Mouse (Mus musculus): ENCODE data around the gene Tubgcp6. TPM values are rescaled to one million over a fixed set of nuclear protein-coding genes. Genes with fewer than 3 reads are reported as not detected.

Gene Tubgcp6
- polyA plus RNA-seq (2014; fragmentation: Illumina TruSeq; extraction: RNeasy Lipid Tissue Mini Kit (QIAGEN cat#74804); ENCODE audit: low read depth, low replicate concordance) = 0.81 TPM

DNA sequence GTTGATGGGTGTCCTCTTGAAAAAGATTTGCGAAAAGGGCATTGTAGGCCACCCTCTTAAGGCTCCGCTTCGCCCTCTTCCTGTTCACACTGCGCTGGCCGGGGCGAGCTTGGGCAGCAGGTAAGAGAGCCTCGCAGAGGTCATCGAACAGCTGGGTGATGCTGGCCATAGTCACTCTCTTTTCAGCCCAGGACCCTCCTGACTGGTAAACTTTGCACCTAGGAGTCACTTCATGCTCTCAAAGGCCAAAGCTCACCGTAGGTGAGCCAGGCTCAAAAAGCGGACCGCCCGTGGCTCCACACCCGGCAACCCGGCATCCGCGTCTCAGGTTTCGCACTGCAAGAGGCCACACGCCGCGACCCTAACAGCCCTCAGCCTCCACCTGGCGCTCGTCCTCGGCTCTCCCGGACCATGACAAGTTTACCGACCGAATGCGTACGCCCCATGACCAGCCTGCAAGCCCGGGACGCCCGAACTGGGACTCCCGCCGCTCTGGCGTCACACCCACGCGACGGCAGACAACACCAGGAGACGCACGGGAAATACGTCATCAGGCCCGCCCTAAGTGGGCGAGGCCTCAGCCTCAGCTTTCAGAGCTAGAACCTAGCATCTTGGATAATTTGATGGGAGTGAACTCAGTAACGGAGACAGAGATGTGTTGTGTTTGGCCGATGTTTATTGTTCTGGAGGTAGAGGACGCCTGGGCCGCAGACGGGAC is at the start of gene Tubgcp6:
Gene Tubgcp6 (minus strand): TSS at position 464 of the 718 bp plus-strand sequence.

DNA sequence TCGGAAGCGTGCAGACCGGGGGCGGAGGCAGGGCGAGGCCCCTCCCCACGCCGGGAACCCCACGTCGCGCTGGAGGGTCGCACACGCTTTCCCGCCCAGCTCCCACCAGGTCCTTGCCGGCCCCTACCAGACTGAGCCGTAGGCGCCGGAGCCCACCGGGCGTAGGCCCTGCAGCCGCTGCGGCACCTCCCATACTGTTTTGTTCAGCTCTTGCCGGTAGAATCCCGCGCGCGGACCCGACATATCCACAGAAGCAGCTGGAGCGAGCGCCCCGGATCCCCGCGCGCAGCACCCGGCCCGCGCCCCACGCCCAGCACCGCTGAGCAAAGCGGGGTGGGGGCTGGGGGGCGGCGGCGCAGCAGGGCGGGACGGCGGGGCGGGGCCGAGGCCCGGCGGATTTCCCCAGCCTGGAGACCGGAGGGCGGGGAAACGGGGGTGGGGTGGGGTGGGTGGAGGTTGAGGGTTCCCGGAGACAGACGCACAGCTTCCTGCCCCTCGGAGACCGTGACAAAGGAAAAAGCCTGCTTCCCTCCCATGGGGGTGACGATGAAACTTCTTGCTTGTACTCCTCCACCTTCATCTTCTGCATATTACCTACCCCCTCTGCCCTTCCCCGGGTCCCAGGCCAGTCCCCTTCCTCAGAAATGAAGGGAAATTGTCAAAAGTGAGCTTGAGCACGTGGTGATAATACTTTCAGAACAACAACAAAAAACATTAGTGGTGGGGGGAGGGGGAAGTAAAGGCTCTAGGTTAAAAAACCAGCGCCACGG is 26.5 kb upstream of the Tubgcp6 start, which contains the start of gene Mapk11:
Gene Mapk11 (minus strand): TSS at position 358 of the 770 bp plus-strand sequence.

DNA sequence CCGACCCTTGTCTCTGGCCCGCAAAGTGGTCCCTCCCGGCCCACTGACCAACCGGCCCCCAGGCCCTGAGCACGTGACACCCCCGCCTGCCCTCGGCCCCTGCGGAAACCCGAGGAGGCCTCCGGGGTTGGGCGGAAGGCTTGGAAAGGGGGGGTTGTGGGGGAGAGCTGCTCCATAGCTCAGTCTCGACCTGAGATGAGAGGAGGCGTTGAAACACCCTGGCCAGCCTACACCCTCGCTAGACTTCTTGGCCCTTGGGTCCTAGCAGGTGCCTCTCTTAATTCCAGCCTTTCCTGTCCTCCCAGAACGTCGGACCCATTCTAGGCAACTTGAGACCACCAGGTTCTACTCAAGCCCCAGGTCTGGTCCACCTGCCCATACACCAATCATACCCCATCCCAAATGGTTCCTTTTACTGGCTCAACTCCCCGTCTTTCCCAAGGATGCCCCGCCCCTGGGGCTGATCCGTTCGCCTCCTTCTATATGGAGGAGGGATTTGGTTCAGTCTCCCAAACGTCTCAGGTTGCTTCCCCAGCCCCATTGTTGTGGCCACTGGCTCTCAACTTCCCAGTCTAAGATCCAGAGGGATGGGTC is 17.8 kb upstream of the Tubgcp6 start, which contains the start of gene Mapk12:
Gene Mapk12 (minus strand): TSS at position 45 of the 594 bp plus-strand sequence.

DNA sequence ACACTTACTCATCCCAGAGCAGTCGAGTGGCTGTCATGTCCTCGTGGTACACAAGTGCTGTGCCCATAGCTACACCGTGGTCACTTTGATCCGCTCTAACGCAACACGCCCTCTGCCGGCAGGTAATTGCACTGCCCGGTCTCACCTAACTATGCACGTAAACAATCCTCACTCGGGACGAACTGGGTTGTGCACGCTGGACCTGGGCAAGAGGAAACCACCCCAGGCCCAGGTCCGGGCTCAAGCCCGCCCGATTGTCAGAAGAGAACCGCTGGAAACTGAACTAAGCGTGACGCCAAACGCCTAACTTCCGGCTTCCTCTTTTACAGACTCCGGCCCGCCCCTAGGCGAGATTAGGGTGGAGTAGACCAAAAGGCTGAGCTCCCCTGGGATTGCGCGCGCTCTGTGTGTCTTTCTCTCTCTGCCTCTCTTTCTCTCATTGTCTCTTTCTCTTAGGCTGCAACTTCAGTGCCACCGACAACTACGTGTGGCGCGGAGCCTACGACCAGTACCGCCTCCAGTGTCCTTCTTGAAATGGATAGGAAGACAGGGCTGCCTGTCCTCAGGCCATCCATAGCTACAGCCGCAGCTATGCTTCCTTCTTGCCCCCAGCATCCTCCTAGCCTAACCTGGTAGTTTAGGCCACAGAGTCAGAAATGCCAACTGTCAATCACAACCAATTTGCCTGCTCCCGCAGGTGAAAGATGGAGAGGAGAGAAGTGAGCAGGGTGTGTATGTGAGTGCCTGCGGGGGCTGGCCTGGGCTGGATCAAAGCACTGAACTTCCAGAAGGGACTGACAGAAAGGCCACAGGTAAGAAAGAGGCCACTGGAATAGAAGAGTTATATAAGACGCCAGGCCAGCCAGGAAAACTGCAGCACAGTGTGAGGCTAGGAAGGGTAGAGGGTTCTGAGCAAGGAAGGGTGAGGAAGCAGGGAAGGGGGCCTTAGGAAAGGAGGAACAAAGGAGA is 5.8 kb upstream of the Tubgcp6 start, which contains the start of gene Hdac10:
Gene Hdac10 (minus strand): TSS at position 319 of the 969 bp plus-strand sequence.

DNA sequence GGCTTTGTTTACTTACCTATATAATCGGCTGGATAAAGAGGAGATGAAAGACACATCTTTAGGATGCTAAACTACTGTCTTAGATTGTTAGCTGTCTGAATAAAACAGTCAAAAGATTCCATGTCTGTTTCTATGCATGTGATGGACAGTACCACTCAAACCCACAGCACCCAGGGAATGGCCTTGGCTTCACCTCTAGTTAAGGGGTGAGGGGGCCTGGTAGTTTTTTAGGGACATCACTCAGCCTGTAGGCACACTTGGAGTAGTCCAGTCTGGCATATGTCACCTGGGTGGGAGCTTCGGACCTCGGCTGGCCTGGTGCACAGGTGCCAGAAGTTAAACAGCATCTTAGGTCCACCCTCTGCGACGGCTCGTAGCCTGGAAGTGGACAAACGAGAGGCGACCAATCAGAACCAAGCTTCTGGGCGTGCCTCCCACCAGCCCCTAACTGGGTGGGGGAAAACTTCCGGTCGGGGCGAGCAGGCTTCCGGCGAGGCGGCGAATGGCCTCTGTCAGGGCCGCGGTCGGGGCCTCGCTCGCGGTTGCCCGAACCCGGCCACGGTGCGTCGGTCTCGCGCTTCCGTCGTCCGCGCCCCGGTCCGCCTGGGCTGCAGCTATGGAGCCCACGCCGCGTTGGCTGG is 34.2 kb downstream of the Tubgcp6 start, which contains the start of gene Selenoo:
Gene Selenoo (plus strand): TSS at position 478 of the 641 bp plus-strand sequence.

DNA sequence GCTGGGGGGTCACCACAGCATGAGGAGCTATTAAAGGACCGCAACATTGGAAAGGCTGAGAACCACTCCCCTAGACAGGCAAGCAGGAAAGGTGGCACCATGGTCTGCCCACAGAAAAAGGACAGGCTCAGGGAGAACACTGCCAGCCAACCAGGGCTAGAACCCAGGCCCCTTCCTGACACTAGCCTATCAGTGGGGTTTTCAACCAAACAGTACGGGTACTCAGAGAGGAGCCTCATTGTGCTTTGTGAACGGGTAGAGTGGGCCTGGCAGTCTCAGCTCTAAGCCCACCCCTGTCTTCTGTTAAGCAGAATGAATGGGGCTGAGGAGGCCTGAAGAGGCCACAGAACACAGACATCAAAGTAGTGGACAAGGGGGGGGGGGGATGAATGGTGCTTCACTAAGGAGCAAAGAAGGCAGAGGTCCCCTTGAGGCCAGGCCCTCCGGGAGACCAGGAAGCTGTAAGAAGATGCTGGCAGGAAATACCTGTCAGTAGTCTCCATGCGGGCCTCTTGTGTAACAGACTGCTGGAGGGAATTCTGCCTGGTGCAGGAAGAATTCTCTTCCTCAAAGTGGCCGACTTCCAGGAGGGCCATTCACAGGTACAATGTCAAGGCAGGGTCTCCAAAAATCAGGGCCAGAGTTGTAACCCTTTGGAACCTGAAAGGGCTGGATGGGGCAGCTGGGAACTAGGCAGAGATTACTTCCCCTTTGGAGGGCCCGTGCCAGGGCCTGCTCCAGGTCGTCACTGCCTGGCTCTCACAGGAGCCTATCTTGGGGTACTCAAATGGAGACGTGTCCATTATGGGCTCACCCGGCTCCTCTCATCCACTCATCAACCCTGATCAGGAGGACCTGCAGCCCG is 48.1 kb downstream of the Tubgcp6 start, which contains the start of gene Trabd:
Gene Trabd (plus strand): TSS at position 512 of the 865 bp plus-strand sequence.

DNA sequence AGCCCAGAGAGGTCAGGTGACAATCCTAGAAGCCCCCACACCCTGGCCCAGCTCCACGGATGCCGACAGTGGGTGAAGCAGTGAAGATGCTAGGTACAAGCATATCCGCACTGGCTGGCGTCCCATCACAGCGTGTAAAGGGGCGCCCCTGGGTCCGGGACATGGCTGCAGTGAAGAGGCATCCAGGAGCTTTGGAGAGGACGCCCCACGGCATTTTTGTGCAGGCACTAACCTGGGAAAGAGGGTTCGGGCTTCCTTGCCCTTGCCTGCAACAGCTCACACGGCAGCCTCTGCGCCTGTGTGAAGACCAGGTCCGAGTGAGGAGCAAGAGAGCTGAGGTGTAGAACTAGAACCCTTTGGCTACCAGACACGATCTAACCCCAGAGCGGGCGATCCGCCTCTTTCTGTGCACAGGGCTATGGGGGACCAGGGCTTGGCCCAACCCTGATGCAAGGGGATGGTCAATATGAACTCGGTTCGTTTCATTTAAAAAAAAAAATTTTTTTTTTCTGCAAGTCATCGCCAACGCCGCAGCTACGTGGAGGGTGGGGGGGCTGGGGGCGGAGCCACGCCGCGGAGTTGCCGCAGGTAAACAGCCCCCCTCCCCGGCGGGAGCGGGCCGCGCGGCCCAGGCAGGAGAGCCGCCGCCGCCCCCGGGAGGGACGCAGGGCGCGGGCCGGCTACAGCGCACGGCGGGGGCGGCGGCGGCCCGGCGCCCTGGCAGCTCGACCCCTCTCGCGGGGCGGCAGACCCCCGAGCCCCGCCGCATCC is 63.6 kb downstream of the Tubgcp6 start, which contains the start of gene Panx2:
Gene Panx2 (plus strand): TSS at position 574 of the 771 bp plus-strand sequence.

Other genes with a start within 250 kb of the Tubgcp6 start
- gene Ttll8, start 168.7 kb downstream of the Tubgcp6 start, polyA plus RNA-seq (2014; fragmentation: Illumina TruSeq; extraction: RNeasy Lipid Tissue Mini Kit (QIAGEN cat#74804); ENCODE audit: low read depth, low replicate concordance) = not detected
- not detected for gene Mlc1, start 144.1 kb downstream of the Tubgcp6 start, polyA plus RNA-seq (2014; fragmentation: Illumina TruSeq; extraction: RNeasy Lipid Tissue Mini Kit (QIAGEN cat#74804); ENCODE audit: low read depth, low replicate concordance)
- not detected for gene Mov10l1, start 140.2 kb downstream of the Tubgcp6 start, polyA plus RNA-seq (2014; fragmentation: Illumina TruSeq; extraction: RNeasy Lipid Tissue Mini Kit (QIAGEN cat#74804); ENCODE audit: low read depth, low replicate concordance)
- not detected for gene Panx2, start 63.4 kb downstream of the Tubgcp6 start, polyA plus RNA-seq (2014; fragmentation: Illumina TruSeq; extraction: RNeasy Lipid Tissue Mini Kit (QIAGEN cat#74804); ENCODE audit: low read depth, low replicate concordance)
- gene Trabd, start 48.0 kb downstream of the Tubgcp6 start, polyA plus RNA-seq (2014; fragmentation: Illumina TruSeq; extraction: RNeasy Lipid Tissue Mini Kit (QIAGEN cat#74804); ENCODE audit: low read depth, low replicate concordance) = 3.3 TPM
- 5.5 TPM for gene Selenoo, start 34.0 kb downstream of the Tubgcp6 start, polyA plus RNA-seq (2014; fragmentation: Illumina TruSeq; extraction: RNeasy Lipid Tissue Mini Kit (QIAGEN cat#74804); ENCODE audit: low read depth, low replicate concordance)
- 0.32 TPM for gene Hdac10, start 5.6 kb upstream of the Tubgcp6 start, polyA plus RNA-seq (2014; fragmentation: Illumina TruSeq; extraction: RNeasy Lipid Tissue Mini Kit (QIAGEN cat#74804); ENCODE audit: low read depth, low replicate concordance)
- 0.97 TPM for gene Mapk12, start 17.6 kb upstream of the Tubgcp6 start, polyA plus RNA-seq (2014; fragmentation: Illumina TruSeq; extraction: RNeasy Lipid Tissue Mini Kit (QIAGEN cat#74804); ENCODE audit: low read depth, low replicate concordance)
- not detected for gene Mapk11, start 26.5 kb upstream of the Tubgcp6 start, polyA plus RNA-seq (2014; fragmentation: Illumina TruSeq; extraction: RNeasy Lipid Tissue Mini Kit (QIAGEN cat#74804); ENCODE audit: low read depth, low replicate concordance)
- 6.3 TPM for gene Plxnb2, start 57.7 kb upstream of the Tubgcp6 start, polyA plus RNA-seq (2014; fragmentation: Illumina TruSeq; extraction: RNeasy Lipid Tissue Mini Kit (QIAGEN cat#74804); ENCODE audit: low read depth, low replicate concordance)
- gene Dennd6b, start 73.4 kb upstream of the Tubgcp6 start, polyA plus RNA-seq (2014; fragmentation: Illumina TruSeq; extraction: RNeasy Lipid Tissue Mini Kit (QIAGEN cat#74804); ENCODE audit: low read depth, low replicate concordance) = 0.12 TPM
- gene Ppp6r2, start 88.4 kb upstream of the Tubgcp6 start, polyA plus RNA-seq (2014; fragmentation: Illumina TruSeq; extraction: RNeasy Lipid Tissue Mini Kit (QIAGEN cat#74804); ENCODE audit: low read depth, low replicate concordance) = 8.4 TPM
- 1.9 TPM for gene Sbf1, start 192.2 kb upstream of the Tubgcp6 start, polyA plus RNA-seq (2014; fragmentation: Illumina TruSeq; extraction: RNeasy Lipid Tissue Mini Kit (QIAGEN cat#74804); ENCODE audit: low read depth, low replicate concordance)
- gene Adm2, start 199.6 kb upstream of the Tubgcp6 start, polyA plus RNA-seq (2014; fragmentation: Illumina TruSeq; extraction: RNeasy Lipid Tissue Mini Kit (QIAGEN cat#74804); ENCODE audit: low read depth, low replicate concordance) = not detected
- 255 TPM for gene Miox, start 211.3 kb upstream of the Tubgcp6 start, polyA plus RNA-seq (2014; fragmentation: Illumina TruSeq; extraction: RNeasy Lipid Tissue Mini Kit (QIAGEN cat#74804); ENCODE audit: low read depth, low replicate concordance)
- 0.93 TPM for gene Lmf2, start 232.5 kb upstream of the Tubgcp6 start, polyA plus RNA-seq (2014; fragmentation: Illumina TruSeq; extraction: RNeasy Lipid Tissue Mini Kit (QIAGEN cat#74804); ENCODE audit: low read depth, low replicate concordance)
- gene Ncaph2, start 232.6 kb upstream of the Tubgcp6 start, polyA plus RNA-seq (2014; fragmentation: Illumina TruSeq; extraction: RNeasy Lipid Tissue Mini Kit (QIAGEN cat#74804); ENCODE audit: low read depth, low replicate concordance) = 9.6 TPM

Measured in kidney, adult 10 weeks (tissue).